Mouse (Mus musculus) R1 (cell line): ENCODE measurements around the gene Vtn.

Experiments used
- DNase-seq: peaks from one replicate; pipeline ENCODE4 v3.0.0-alpha.2; 2018; ENCODE audit warnings: low read depth, low spot score

The Vtn gene

GRCm38 (mm10) chr11:78534516-78534915 lies 35.6 kb downstream of the Vtn start:
- peak; percentile 23 for DNase-seq

- peak; percentile 87 for DNase-seq
Observed at GRCm38 (mm10) chr11:78535376-78536079, 36.6 kb downstream of the Vtn start.

GRCm38 (mm10) chr11:78536080-78536689 lies 37.3 kb downstream of the Vtn start, which contains the start of the genes Tnfaip1 and Ift20:
Gene Tnfaip1, minus strand, starts transcription at chr11:78536332.
Gene Ift20, plus strand, starts transcription at chr11:78536361.
- peak; percentile 100 for DNase-seq

GRCm38 (mm10) chr11:78536690-78537084 lies 37.8 kb downstream of the Vtn start:
- DNase-seq = no peak

GRCm38 (mm10) chr11:78540358-78540757 lies 41.5 kb downstream of the Vtn start:
- DNase-seq = no peak

GRCm38 (mm10) chr11:78544449-78545111 lies 45.7 kb downstream of the Vtn start:
- peak; percentile 29 for DNase-seq

GRCm38 (mm10) chr11:78545181-78545580 lies 46.3 kb downstream of the Vtn start:
- peak; percentile 20 for DNase-seq

- DNase-seq = no peak
Observed at GRCm38 (mm10) chr11:78547718-78548460, 49.0 kb downstream of the Vtn start.

GRCm38 (mm10) chr11:78549491-78549987 lies 50.6 kb downstream of the Vtn start:
- DNase-seq = no peak

GRCm38 (mm10) chr11:78550168-78551058 lies 51.5 kb downstream of the Vtn start, which contains the start of gene Tmem97:
Gene Tmem97, minus strand, starts transcription at chr11:78550777.
- DNase-seq = peak; percentile 99

- DNase-seq = no peak
Observed at GRCm38 (mm10) chr11:78551059-78551398, 52.1 kb downstream of the Vtn start.
